In genomic region chr16:4659326-4659725, GRCm38 (mm10) we compare ENCODE assay signal across 9 mouse cellular contexts. TPM values are rescaled to one million over a fixed set of nuclear protein-coding genes. Genes with fewer than 3 reads are reported as not detected.
A peak's percentile ranks its signal among the peaks of the same experiment; 100 is the strongest.
DNase-seq lines count a peak whose midpoint lies in the region; ATAC-seq and TF ChIP-seq lines count a peak whose summit lies in the region.
"Had no signal": no experiment of that assay in that cellular context is flagged by ENCODE, and none has a peak within 500 bp of the region (broad histone marks: within the 10 kb centered on the region; RNA-seq: fewer than 3 reads in every experiment).

No protein-coding gene starts in this region.

- 54% methylated on average over 2 of the region's 2 CpGs for WGBS in heart, adult 2 months
- 25% methylated on average over 2 of the region's 2 CpGs for WGBS in hindbrain, embryonic 15.5 days

- H3K9ac ChIP-seq in heart, adult 2 months (ENCODE audit: low read depth, low read length): no peak overlapping the region
- H3K9ac ChIP-seq in ES-Bruce4 (ENCODE audit: low read depth, poor library complexity, severe bottlenecking): peak overlapping the region; percentile 11; the same call in 1 of the 2 replicates
- H3K9ac ChIP-seq in hindbrain, embryonic 15.5 days: no peak overlapping the region

- no peak for TF ChIP-seq EP300 in heart, adult 2 months (IDR thresholded peaks at IDR 0.05; ENCODE audit: insufficient read depth, low read depth, low read length)
- no peak for TF ChIP-seq EP300 in ES-Bruce4 (IDR thresholded peaks at IDR 0.05; ENCODE audit: insufficient read depth, low read depth, low read length)

- H3K27ac ChIP-seq in heart, adult 2 months: peak overlapping the region; percentile 11; the same call in 1 of the 2 replicates
- peak overlapping the region; percentile 65 for H3K27ac ChIP-seq in layer of hippocampus, adult 2 months
- H3K27ac ChIP-seq in ES-Bruce4 (ENCODE audit: insufficient read depth, low read length): peak overlapping the region; percentile 73
- H3K27ac ChIP-seq in hindbrain, embryonic 15.5 days (replicated peaks): peak overlapping the region; percentile 40

- no peak for ATAC-seq in hindbrain, embryonic 15.5 days (ENCODE audit: low FRiP score, low read depth)

- H3K9me3 ChIP-seq in ES-Bruce4 (replicated peaks; ENCODE audit: control insufficient read depth, insufficient read depth, low read length, poor library complexity, severe bottlenecking): no peaks in the 10 kb centered on the region
- H3K9me3 ChIP-seq in hindbrain, embryonic 15.5 days: no peaks in the 10 kb centered on the region

- no peaks in the 10 kb centered on the region for H3K36me3 ChIP-seq in heart, adult 2 months (ENCODE audit: control insufficient read depth, insufficient read depth, low read length)
- no peaks in the 10 kb centered on the region for H3K36me3 ChIP-seq in ES-Bruce4 (ENCODE audit: control insufficient read depth, insufficient read depth, low read length, poor library complexity, severe bottlenecking)
- H3K36me3 ChIP-seq in hindbrain, embryonic 15.5 days: peaks cover 14% of the 10 kb centered on the region

- no peak for TF ChIP-seq POLR2A in heart, adult 2 months (IDR thresholded peaks at IDR 0.05; ENCODE audit: insufficient read depth, low read depth, low read length)
- no peak for TF ChIP-seq POLR2A in ES-Bruce4 (IDR thresholded peaks at IDR 0.05; ENCODE audit: insufficient read depth, low read length)

- no peak overlapping the region for H3K4me3 ChIP-seq in heart, adult 2 months
- no peak overlapping the region for H3K4me3 ChIP-seq in layer of hippocampus, adult 2 months
- no peak overlapping the region for H3K4me3 ChIP-seq in ES-Bruce4 (ENCODE audit: low read depth, low read length)
- H3K4me3 ChIP-seq in hindbrain, embryonic 15.5 days: no peak overlapping the region

- no peak overlapping the region for H3K4me2 ChIP-seq in hindbrain, embryonic 15.5 days

- H3K27me3 ChIP-seq in heart, adult 2 months (ENCODE audit: control insufficient read depth, insufficient read depth, low read length): no peaks in the 10 kb centered on the region
- H3K27me3 ChIP-seq in ES-Bruce4 (ENCODE audit: control insufficient read depth, insufficient read depth, low read length, poor library complexity, severe bottlenecking): no peaks in the 10 kb centered on the region
- no peaks in the 10 kb centered on the region for H3K27me3 ChIP-seq in hindbrain, embryonic 15.5 days

- intact Hi-C loops in heart, adult 2 months (cut with DNase I): no loop called here

- H3K4me1 ChIP-seq in heart, adult 2 months (ENCODE audit: control insufficient read depth, insufficient read depth, low read length): peaks cover 7% of the 10 kb centered on the region
- H3K4me1 ChIP-seq in ES-Bruce4 (ENCODE audit: control insufficient read depth, insufficient read depth, low read length): no peaks in the 10 kb centered on the region
- peaks cover 17% of the 10 kb centered on the region for H3K4me1 ChIP-seq in hindbrain, embryonic 15.5 days (replicated peaks)

- no peak for TF ChIP-seq CTCF in heart, adult 2 months (IDR thresholded peaks at IDR 0.05)
- TF ChIP-seq CTCF in layer of hippocampus, adult 2 months (conservative IDR thresholded peaks at IDR 0.05): no peak
- TF ChIP-seq CTCF in ES-Bruce4 (IDR thresholded peaks at IDR 0.05; ENCODE audit: low read depth, low read length): no peak

- no peak for DNase-seq in heart, adult 2 months
- no peak for DNase-seq in heart, adult 8-10 months (ENCODE audit: low spot score)
- DNase-seq in layer of hippocampus, adult 2 months (ENCODE audit: low spot score in 2 of 2): no peak
- no peak for DNase-seq in layer of hippocampus, postnatal 14 days (ENCODE audit: low spot score in 2 of 2)
- no peak for DNase-seq in adrenal gland, postnatal 4 days (ENCODE audit: low spot score in 2 of 2)
- no peak for DNase-seq in ovary, postnatal 14 days (ENCODE audit: low spot score)
- DNase-seq: B cell, adult 2 months had no signal

- no peaks in the 10 kb centered on the region for H3K79me2 ChIP-seq in heart, adult 2 months (replicated peaks; ENCODE audit: control insufficient read depth, insufficient read depth, low read length)

RNA-seq across cellular contexts. Expression of gene Dnaja3, which starts 19.5 kb away (rescaled TPM):
- total RNA-seq in heart, adult 2 months (2021): 100 to 1,000 TPM; 138 to 150 TPM
- 80.8 and 104 TPM in 2 replicates for polyA plus RNA-seq in heart, adult 2 months (2012; rRNA removed)
- total RNA-seq in heart, adult 8-10 months (2022): 100 to 1,000 TPM; 146 to 154 (median 153) TPM
- 10 to 100 TPM; 61.2 to 65.4 TPM for total RNA-seq in layer of hippocampus, adult 2 months (2021)
- 10 to 100 TPM; 61.0 to 66.2 TPM for total RNA-seq in layer of hippocampus, postnatal 14 days (2021)
- 55.8 and 55.9 TPM in 2 replicates for polyA plus RNA-seq in ES-Bruce4 (2011; ENCODE audit: insufficient read depth, insufficient read length, low read depth, missing spikeins)
- 63.7 and 63.9 TPM in 2 replicates for polyA plus RNA-seq in hindbrain, embryonic 15.5 days (2015; fragmentation: Nextera tagmentation; extraction: Ambion mirVana)
- 10 to 100 TPM; 78.6 to 83.5 TPM for total RNA-seq in adrenal gland, postnatal 4 days (2021)

RNA-seq across cellular contexts. Expression of gene Vasn, which starts 19.6 kb away (rescaled TPM):
- 10 to 100 TPM in 1 of 2 experiments, 1 to 10 TPM in 1; 9.2 to 10.5 TPM for total RNA-seq in heart, adult 2 months (2021)
- 23.9 and 24.2 TPM in 2 replicates for polyA plus RNA-seq in heart, adult 2 months (2012; rRNA removed)
- total RNA-seq in heart, adult 8-10 months (2022): 1 to 10 TPM; 6.9 to 9.3 (median 8.1) TPM
- 1 to 10 TPM; 5.7 to 6.2 TPM for total RNA-seq in layer of hippocampus, adult 2 months (2021)
- total RNA-seq in layer of hippocampus, postnatal 14 days (2021): 1 to 10 TPM; 6.4 to 9.0 TPM
- polyA plus RNA-seq in ES-Bruce4 (2011; ENCODE audit: insufficient read depth, insufficient read length, low read depth, missing spikeins): 6.2 and 7.9 TPM in 2 replicates
- 5.9 and 6.4 TPM in 2 replicates for polyA plus RNA-seq in hindbrain, embryonic 15.5 days (2015; fragmentation: Nextera tagmentation; extraction: Ambion mirVana)
- 10 to 100 TPM; 15.7 to 18.8 TPM for total RNA-seq in adrenal gland, postnatal 4 days (2021)

RNA-seq across cellular contexts. Expression of gene Coro7, which starts 20.3 kb away (rescaled TPM):
- total RNA-seq in heart, adult 2 months (2021): 10 to 100 TPM; 14.6 to 15.9 TPM
- polyA plus RNA-seq in heart, adult 2 months (2012; rRNA removed): 20.8 and 22.8 TPM in 2 replicates
- total RNA-seq in heart, adult 8-10 months (2022): 10 to 100 TPM; 11.3 to 16.1 (median 15.4) TPM
- 10 to 100 TPM; 85.6 to 93.4 TPM for total RNA-seq in layer of hippocampus, adult 2 months (2021)
- total RNA-seq in layer of hippocampus, postnatal 14 days (2021): 10 to 100 TPM; 95.7 to 95.9 TPM
- 31.2 and 36.1 TPM in 2 replicates for polyA plus RNA-seq in ES-Bruce4 (2011; ENCODE audit: insufficient read depth, insufficient read length, low read depth, missing spikeins)
- polyA plus RNA-seq in hindbrain, embryonic 15.5 days (2015; fragmentation: Nextera tagmentation; extraction: Ambion mirVana): 32.8 and 37.2 TPM in 2 replicates
- total RNA-seq in adrenal gland, postnatal 4 days (2021): 10 to 100 TPM; 32.8 to 42.6 TPM

RNA-seq across cellular contexts. Expression of gene Pam16, which starts 34.5 kb away (rescaled TPM):
- 100 to 1,000 TPM; 119 to 165 TPM for total RNA-seq in heart, adult 2 months (2021)
- polyA plus RNA-seq in heart, adult 2 months (2012; rRNA removed): 36.3 and 39.4 TPM in 2 replicates
- 100 to 1,000 TPM; 145 to 188 (median 160) TPM for total RNA-seq in heart, adult 8-10 months (2022)
- total RNA-seq in layer of hippocampus, adult 2 months (2021): 10 to 100 TPM; 72.3 to 75.2 TPM
- 10 to 100 TPM; 69.5 to 80.1 TPM for total RNA-seq in layer of hippocampus, postnatal 14 days (2021)
- polyA plus RNA-seq in ES-Bruce4 (2011; ENCODE audit: insufficient read depth, insufficient read length, low read depth, missing spikeins): 34.8 and 39.5 TPM in 2 replicates
- 161 and 170 TPM in 2 replicates for polyA plus RNA-seq in hindbrain, embryonic 15.5 days (2015; fragmentation: Nextera tagmentation; extraction: Ambion mirVana)
- 10 to 100 TPM; 68.8 to 72.6 TPM for total RNA-seq in adrenal gland, postnatal 4 days (2021)

RNA-seq across cellular contexts. Expression of gene Nmral1, which starts 59.8 kb away (rescaled TPM):
- 1 to 10 TPM; 2.2 to 2.7 TPM for total RNA-seq in heart, adult 2 months (2021)
- polyA plus RNA-seq in heart, adult 2 months (2012; rRNA removed): 3.9 and 4.0 TPM in 2 replicates
- 1 to 10 TPM; 1.7 to 2.1 (median 2.0) TPM for total RNA-seq in heart, adult 8-10 months (2022)
- 10 to 100 TPM; 16.8 to 17.4 TPM for total RNA-seq in layer of hippocampus, adult 2 months (2021)
- total RNA-seq in layer of hippocampus, postnatal 14 days (2021): 10 to 100 TPM; 11.7 to 11.9 TPM
- polyA plus RNA-seq in ES-Bruce4 (2011; ENCODE audit: insufficient read depth, insufficient read length, low read depth, missing spikeins): 15.6 and 15.7 TPM in 2 replicates
- polyA plus RNA-seq in hindbrain, embryonic 15.5 days (2015; fragmentation: Nextera tagmentation; extraction: Ambion mirVana): 64.5 and 68.4 TPM in 2 replicates
- total RNA-seq in adrenal gland, postnatal 4 days (2021): 10 to 100 TPM; 21.1 to 21.6 TPM

Comparison
In these comparisons a context has a peak if more than half of its experiments do, and no peak if none do; other contexts are left out.
1. H3K27ac ChIP-seq: peak in every context shown above with its lines; median percentile 73 in ES-Bruce4; 65 in layer of hippocampus, adult 2 months; 40 in hindbrain, embryonic 15.5 days; 11 in heart, adult 2 months.